In genomic region chr10:88380002-88380401, GRCm38 (mm10) we compare ENCODE assay signal across 8 mouse cellular contexts. TPM values are rescaled to one million over a fixed set of nuclear protein-coding genes. Genes with fewer than 3 reads are reported as not detected.
DNase-seq lines count a peak whose midpoint lies in the region; ATAC-seq lines count a peak whose summit lies in the region.

No protein-coding gene starts in this region.

- no peak for ATAC-seq in embryonic facial prominence, embryonic 15.5 days (ENCODE audit: insufficient number of reproducible peaks, low FRiP score, low TSS enrichment, low read depth)
- 0 out of 2 replicates have a peak, but pooled peaks have one; percentile 10 for ATAC-seq in megakaryocyte, adult 5-6 weeks (ENCODE audit: poor library complexity, severe bottlenecking)

- H3K4me3 ChIP-seq in embryonic facial prominence, embryonic 15.5 days (replicated peaks): peak overlapping the region; percentile 87

- H3K4me1 ChIP-seq in embryonic facial prominence, embryonic 15.5 days: peaks cover 17% of the 10 kb centered on the region

- H3K9me3 ChIP-seq in embryonic facial prominence, embryonic 15.5 days (replicated peaks): no peaks in the 10 kb centered on the region

- H3K4me2 ChIP-seq in embryonic facial prominence, embryonic 15.5 days (replicated peaks): peak overlapping the region; percentile 84

- DNase-seq in layer of hippocampus, adult 11-12 months (ENCODE audit: low spot score): peak; percentile 43
- DNase-seq in layer of hippocampus, adult 18-20 months (ENCODE audit: low spot score in 2 of 2): no peak
- DNase-seq in R1 (ENCODE audit: low read depth, low spot score): peak; percentile 39
- peak; percentile 59 to 62 for DNase-seq in heart, postnatal 36 days
- DNase-seq in left cerebral cortex, postnatal 25 days (ENCODE audit: low spot score in 2 of 2): peak; percentile 45 to 55
- DNase-seq in telencephalon, adult 2 months (ENCODE audit: low read depth, low spot score): peak; percentile 29

- WGBS in embryonic facial prominence, embryonic 15.5 days: 3% methylated on average over 11 of the region's 11 CpGs

- peak overlapping the region; percentile 29; the same call in 1 of the 2 replicates for H3K27ac ChIP-seq in embryonic facial prominence, embryonic 15.5 days (replicated peaks)

- H3K9ac ChIP-seq in embryonic facial prominence, embryonic 15.5 days: peak overlapping the region; percentile 55; the same call in 1 of the 2 replicates

- H3K27me3 ChIP-seq in embryonic facial prominence, embryonic 15.5 days: no peaks in the 10 kb centered on the region

- no peaks in the 10 kb centered on the region for H3K36me3 ChIP-seq in embryonic facial prominence, embryonic 15.5 days

- intact Hi-C loops in heart, postnatal 36 days (cut with DNase I): loop anchor here (2.0 kb wide), 1 partner anchor 27 kb away; no protein-coding TSS in a partner anchor
- intact Hi-C loops in left cerebral cortex, postnatal 25 days (cut with DNase I): no loop called here

RNA-seq across cellular contexts. Expression of gene Gnptab, which starts 1.1 kb away (rescaled TPM):
- total RNA-seq in layer of hippocampus, adult 18-20 months (2021): 10 to 100 TPM; 65.9 to 69.2 TPM
- 11.0 and 11.1 TPM in 2 replicates for polyA plus RNA-seq in embryonic facial prominence, embryonic 15.5 days (2015; fragmentation: Nextera tagmentation; extraction: Ambion mirVana)
- total RNA-seq in heart, postnatal 36 days (2021): 10 to 100 TPM; 31.2 to 32.1 TPM
- 10 to 100 TPM; 66.6 to 68.1 TPM for total RNA-seq in left cerebral cortex, postnatal 25 days (2021)
- total RNA-seq in megakaryocyte, adult 5-6 weeks (2015): 55.8 and 57.4 TPM in 2 replicates
- 29.4 and 33.3 TPM in 2 replicates for total RNA-seq in megakaryocyte, adult 5-6 weeks (2017)

RNA-seq across cellular contexts. Expression of gene Dram1, which starts 1.1 kb away (rescaled TPM):
- 1 to 10 TPM in 1 of 2 experiments, under 1 TPM in 1; 0.87 to 1.9 TPM for total RNA-seq in layer of hippocampus, adult 18-20 months (2021)
- polyA plus RNA-seq in embryonic facial prominence, embryonic 15.5 days (2015; fragmentation: Nextera tagmentation; extraction: Ambion mirVana): 3.1 and 3.5 TPM in 2 replicates
- 1 to 10 TPM; 3.0 to 3.9 TPM for total RNA-seq in heart, postnatal 36 days (2021)
- total RNA-seq in left cerebral cortex, postnatal 25 days (2021): under 1 TPM; 0.80 to 0.82 TPM
- total RNA-seq in megakaryocyte, adult 5-6 weeks (2015): 45.0 and 46.2 TPM in 2 replicates
- total RNA-seq in megakaryocyte, adult 5-6 weeks (2017): 35.5 and 36.0 TPM in 2 replicates

Comparison
In these comparisons a context has a peak if more than half of its experiments do, and no peak if none do; other contexts are left out.
1. DNase-seq: peak in layer of hippocampus, adult 11-12 months (single experiment), R1 (single experiment), heart, postnatal 36 days (2 of 2), left cerebral cortex, postnatal 25 days (2 of 2) and telencephalon, adult 2 months (single experiment); none in layer of hippocampus, adult 18-20 months (0 of 2).
2. RNA of gene Dram1, which starts 1.1 kb away (total RNA-seq): 35.5 to 46.2 TPM in megakaryocyte, adult 5-6 weeks; 3.0 to 3.9 TPM in heart, postnatal 36 days, 0.87 to 1.9 TPM in layer of hippocampus, adult 18-20 months and 0.80 to 0.82 TPM in left cerebral cortex, postnatal 25 days; every median in the first group is over 4 times any median in the second.